Mouse (Mus musculus): ENCODE results near the gene Gltp. TPM values are rescaled to one million over a fixed set of nuclear protein-coding genes. Genes with fewer than 3 reads are reported as not detected.

Gene Gltp
- polyA plus RNA-seq, 1 experiment, result 33.5 TPM

- no peak overlapping the region for H3K27ac ChIP-seq (ENCODE audit: control insufficient read depth, insufficient read depth, low read depth, low read length, poor library complexity)
- TF ChIP-seq CTCF (IDR thresholded peaks at IDR 0.05; ENCODE audit: control insufficient read depth, insufficient read depth, low read length) (no peak), POLR2A (IDR thresholded peaks at IDR 0.05; ENCODE audit: borderline replicate concordance, control insufficient read depth, low read depth, low read length) (no peak)
- WGBS, result 87% methylated on average over 10 of the region's 10 CpGs
- no peak overlapping the region for H3K4me3 ChIP-seq (replicated peaks; ENCODE audit: control insufficient read depth, low read depth, low read length)
- no peaks in the 10 kb centered on the region for H3K4me1 ChIP-seq (ENCODE audit: control insufficient read depth, insufficient read depth, low read length)
Observed at GRCm38 (mm10) chr5:114728160-114728559, 37.4 kb upstream of the Gltp start.

GRCm38 (mm10) chr5:114722846-114723245, 32.1 kb upstream of the Gltp start:
- no peak overlapping the region for H3K4me3 ChIP-seq (replicated peaks; ENCODE audit: control insufficient read depth, low read depth, low read length)
- H3K27ac ChIP-seq (ENCODE audit: control insufficient read depth, insufficient read depth, low read depth, low read length, poor library complexity), result no peak overlapping the region
- TF ChIP-seq POLR2A (IDR thresholded peaks at IDR 0.05; ENCODE audit: borderline replicate concordance, control insufficient read depth, low read depth, low read length) (no peak), CTCF (IDR thresholded peaks at IDR 0.05; ENCODE audit: control insufficient read depth, insufficient read depth, low read length) (no peak)
- no peaks in the 10 kb centered on the region for H3K4me1 ChIP-seq (ENCODE audit: control insufficient read depth, insufficient read depth, low read length)
- 90% methylated on average over 13 of the region's 13 CpGs for WGBS

GRCm38 (mm10) chr5:114721969-114722368, 31.2 kb upstream of the Gltp start:
- Histone ChIP-seq H3K4me3 (replicated peaks; ENCODE audit: control insufficient read depth, low read depth, low read length) (no peak overlapping the region), H3K27ac (ENCODE audit: control insufficient read depth, insufficient read depth, low read depth, low read length, poor library complexity) (no peak overlapping the region), H3K4me1 (ENCODE audit: control insufficient read depth, insufficient read depth, low read length) (no peaks in the 10 kb centered on the region)
- 79% methylated on average over 10 of the region's 10 CpGs for WGBS
- TF ChIP-seq CTCF (IDR thresholded peaks at IDR 0.05; ENCODE audit: control insufficient read depth, insufficient read depth, low read length), result no peak
- no peak for TF ChIP-seq POLR2A (IDR thresholded peaks at IDR 0.05; ENCODE audit: borderline replicate concordance, control insufficient read depth, low read depth, low read length)

GRCm38 (mm10) chr5:114720784-114721183, 30.0 kb upstream of the Gltp start:
- no peaks in the 10 kb centered on the region for H3K4me1 ChIP-seq (ENCODE audit: control insufficient read depth, insufficient read depth, low read length)
- no peak overlapping the region for H3K4me3 ChIP-seq (replicated peaks; ENCODE audit: control insufficient read depth, low read depth, low read length)
- 94% methylated on average over 11 of the region's 11 CpGs for WGBS
- no peak for TF ChIP-seq CTCF (IDR thresholded peaks at IDR 0.05; ENCODE audit: control insufficient read depth, insufficient read depth, low read length)
- TF ChIP-seq POLR2A (IDR thresholded peaks at IDR 0.05; ENCODE audit: borderline replicate concordance, control insufficient read depth, low read depth, low read length), result no peak
- H3K27ac ChIP-seq (ENCODE audit: control insufficient read depth, insufficient read depth, low read depth, low read length, poor library complexity), result no peak overlapping the region

- Histone ChIP-seq H3K4me3 (replicated peaks; ENCODE audit: control insufficient read depth, low read depth, low read length) (no peak overlapping the region), H3K27ac (ENCODE audit: control insufficient read depth, insufficient read depth, low read depth, low read length, poor library complexity) (no peak overlapping the region), H3K4me1 (ENCODE audit: control insufficient read depth, insufficient read depth, low read length) (no peaks in the 10 kb centered on the region)
- no peak for TF ChIP-seq POLR2A (IDR thresholded peaks at IDR 0.05; ENCODE audit: borderline replicate concordance, control insufficient read depth, low read depth, low read length)
- TF ChIP-seq CTCF (IDR thresholded peaks at IDR 0.05; ENCODE audit: control insufficient read depth, insufficient read depth, low read length), result no peak
- 88% methylated on average over 6 of the region's 6 CpGs for WGBS
Observed at GRCm38 (mm10) chr5:114719928-114720270, 29.1 kb upstream of the Gltp start.

- H3K4me3 ChIP-seq (replicated peaks; ENCODE audit: control insufficient read depth, low read depth, low read length), result no peak overlapping the region
- TF ChIP-seq POLR2A (IDR thresholded peaks at IDR 0.05; ENCODE audit: borderline replicate concordance, control insufficient read depth, low read depth, low read length), result no peak
- no peak for TF ChIP-seq CTCF (IDR thresholded peaks at IDR 0.05; ENCODE audit: control insufficient read depth, insufficient read depth, low read length)
- 88% methylated on average over 20 of the region's 20 CpGs for WGBS
- H3K4me1 ChIP-seq (ENCODE audit: control insufficient read depth, insufficient read depth, low read length), result no peaks in the 10 kb centered on the region
- no peak overlapping the region for H3K27ac ChIP-seq (ENCODE audit: control insufficient read depth, insufficient read depth, low read depth, low read length, poor library complexity)
Observed at GRCm38 (mm10) chr5:114719003-114719927, 28.5 kb upstream of the Gltp start.

GRCm38 (mm10) chr5:114718483-114718882, 27.7 kb upstream of the Gltp start:
- no peak overlapping the region for H3K4me3 ChIP-seq (replicated peaks; ENCODE audit: control insufficient read depth, low read depth, low read length)
- TF ChIP-seq POLR2A (IDR thresholded peaks at IDR 0.05; ENCODE audit: borderline replicate concordance, control insufficient read depth, low read depth, low read length) (no peak), CTCF (IDR thresholded peaks at IDR 0.05; ENCODE audit: control insufficient read depth, insufficient read depth, low read length) (no peak)
- 84% methylated on average over 13 of the region's 13 CpGs for WGBS
- H3K4me1 ChIP-seq (ENCODE audit: control insufficient read depth, insufficient read depth, low read length), result no peaks in the 10 kb centered on the region
- no peak overlapping the region for H3K27ac ChIP-seq (ENCODE audit: control insufficient read depth, insufficient read depth, low read depth, low read length, poor library complexity)

GRCm38 (mm10) chr5:114717937-114718336, 27.2 kb upstream of the Gltp start:
- Histone ChIP-seq H3K4me3 (replicated peaks; ENCODE audit: control insufficient read depth, low read depth, low read length) (no peak overlapping the region), H3K4me1 (ENCODE audit: control insufficient read depth, insufficient read depth, low read length) (no peaks in the 10 kb centered on the region; the same call in 1 of the 2 replicates), H3K27ac (ENCODE audit: control insufficient read depth, insufficient read depth, low read depth, low read length, poor library complexity) (no peak overlapping the region)
- 87% methylated on average over 8 of the region's 8 CpGs for WGBS
- TF ChIP-seq CTCF (IDR thresholded peaks at IDR 0.05; ENCODE audit: control insufficient read depth, insufficient read depth, low read length) (no peak), POLR2A (IDR thresholded peaks at IDR 0.05; ENCODE audit: borderline replicate concordance, control insufficient read depth, low read depth, low read length) (no peak)

All from bone marrow, adult 2 months (tissue).